Mouse (Mus musculus) spleen, adult 2 months (tissue): ENCODE data around the gene Akr1cl. TPM values are rescaled to one million over a fixed set of nuclear protein-coding genes. Genes with fewer than 3 reads are reported as not detected.

ENCODE experiments used
- DNase-seq, 2 experiments: peaks; one replicate each; pipeline versions ENCODE4 v3.0.0 to v3.0.0-alpha.2; 2012 to 2021; ENCODE audit warnings: low spot score in 2 of 2, low read depth in 1 of 2
- H3K27ac ChIP-seq: fragments of 200-500 bp; 2 replicates; pipeline ENCODE4 v1.5.1; 2012; ENCODE audit warnings: low read length, inconsistent platforms; ENCODE audit not compliant: insufficient read depth
- H3K27me3 ChIP-seq: fragments of 200-500 bp; 2 replicates; pipeline ENCODE4 v1.6.1; 2012; ENCODE audit warnings: mild to moderate bottlenecking, moderate library complexity, low read length, inconsistent platforms; ENCODE audit not compliant: control insufficient read depth, insufficient read depth
- H3K36me3 ChIP-seq: fragments of 200-500 bp; 2 replicates; pipeline ENCODE4 v1.6.1; 2012; ENCODE audit warnings: mild to moderate bottlenecking, low read length, inconsistent platforms; ENCODE audit not compliant: control insufficient read depth, insufficient read depth
- H3K4me1 ChIP-seq: fragments of 200-500 bp; 2 replicates; pipeline ENCODE4 v1.6.1; 2011; ENCODE audit warnings: inconsistent platforms; ENCODE audit not compliant: control insufficient read depth, insufficient read depth, insufficient read length
- H3K4me3 ChIP-seq: fragments of 200-500 bp; 2 replicates; pipeline ENCODE4 v1.5.1; 2011; ENCODE audit warnings: mild to moderate bottlenecking, inconsistent platforms; ENCODE audit not compliant: insufficient read depth, insufficient read length; ENCODE audit errors: extremely low read depth
- CTCF ChIP-seq: fragments of 200-500 bp; IDR thresholded peaks from 2 replicates; pipeline ENCODE4 v1.5.1; 2011; ENCODE audit warnings: mild to moderate bottlenecking, inconsistent platforms; ENCODE audit not compliant: insufficient read depth, insufficient read length, insufficient replicate concordance; ENCODE audit errors: extremely low read depth
- POLR2A ChIP-seq: fragments of 200-500 bp; IDR thresholded peaks from 2 replicates; pipeline ENCODE4 v1.6.1; 2011; ENCODE audit warnings: low read depth, low read length, inconsistent platforms
- WGBS: fragments of 180-500 bp; shearing (Covaris S2); methylation state at CpG from one replicate; pipeline ENCODE4 v1.1.7; 2018; 5-methylcytosine and 5-hydroxymethylcytosine counted together
- polyA plus RNA-seq: library from polyadenylated mRNA; depleted of rRNA; stranded (reverse); fragments of >200 nt; gene quantifications from 2 replicates; pipeline ENCODE4 v1.2.3, GENCODE M21; 2012; rRNA removed

Akr1cl gene
- 0.11 and 0.26 TPM in 2 replicates for polyA plus RNA-seq

GRCm38 (mm10) chr1:65032641-65033040, at the start of gene Akr1cl:
Gene Akr1cl (minus strand): TSS chr1:65032759.
- H3K36me3 ChIP-seq = no peaks in the 10 kb centered on the region
- no peak for TF ChIP-seq POLR2A
- TF ChIP-seq CTCF = no peak
- no peak within 1 kb of the TSS for H3K4me3 ChIP-seq
- no peaks in the 10 kb centered on the region for H3K4me1 ChIP-seq
- H3K27ac ChIP-seq = no peak within 1 kb of the TSS
- H3K27me3 ChIP-seq = no peaks in the 10 kb centered on the region
- no peak for DNase-seq

DNA sequence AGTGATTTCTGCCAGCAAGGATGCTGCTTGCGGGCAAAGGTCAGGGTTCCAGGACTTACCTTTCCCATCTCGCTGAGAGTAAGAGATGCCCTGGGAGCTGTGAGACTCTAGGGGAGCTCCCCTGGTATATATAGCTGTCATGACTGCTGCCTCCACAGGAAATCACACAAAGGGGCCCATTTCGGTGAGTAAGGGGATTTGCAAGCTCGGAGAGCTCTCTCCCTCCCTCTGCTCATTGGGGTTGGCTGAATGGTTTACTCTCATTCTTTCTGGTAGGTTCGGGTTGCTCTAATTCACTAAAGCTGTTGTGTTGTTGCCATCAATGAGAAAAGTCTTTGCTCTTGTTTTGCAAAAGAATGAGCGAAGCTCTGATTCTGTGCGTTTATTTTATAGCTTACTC, 49.6 kb upstream of the Akr1cl start, which contains the start of gene Crygb:
TSS of gene Crygb (minus strand) at position 101 of the 400 bp plus-strand sequence.
- TF ChIP-seq POLR2A = no peak
- TF ChIP-seq CTCF = no peak
- Histone ChIP-seq H3K27ac (no peak within 1 kb of the TSS), H3K4me3 (no peak within 1 kb of the TSS), H3K4me1 (no peaks in the 10 kb centered on the region), H3K36me3 (no peaks in the 10 kb centered on the region), H3K27me3 (no peaks in the 10 kb centered on the region)
- WGBS = 51% methylated on average over 7 of the region's 7 CpGs
- no peak for DNase-seq

- TF ChIP-seq POLR2A = no peak
- no peak for TF ChIP-seq CTCF
- H3K4me3 ChIP-seq = no peak overlapping the region
- no peak overlapping the region for H3K27ac ChIP-seq
- DNase-seq = no peak
- H3K27me3 ChIP-seq = no peaks in the 10 kb centered on the region
- no peaks in the 10 kb centered on the region for H3K4me1 ChIP-seq
- WGBS = 31% methylated on average over 5 of the region's 5 CpGs
- H3K36me3 ChIP-seq = no peaks in the 10 kb centered on the region
Measured at GRCm38 (mm10) chr1:65075607-65076006, 43.0 kb upstream of the Akr1cl start.

DNA sequence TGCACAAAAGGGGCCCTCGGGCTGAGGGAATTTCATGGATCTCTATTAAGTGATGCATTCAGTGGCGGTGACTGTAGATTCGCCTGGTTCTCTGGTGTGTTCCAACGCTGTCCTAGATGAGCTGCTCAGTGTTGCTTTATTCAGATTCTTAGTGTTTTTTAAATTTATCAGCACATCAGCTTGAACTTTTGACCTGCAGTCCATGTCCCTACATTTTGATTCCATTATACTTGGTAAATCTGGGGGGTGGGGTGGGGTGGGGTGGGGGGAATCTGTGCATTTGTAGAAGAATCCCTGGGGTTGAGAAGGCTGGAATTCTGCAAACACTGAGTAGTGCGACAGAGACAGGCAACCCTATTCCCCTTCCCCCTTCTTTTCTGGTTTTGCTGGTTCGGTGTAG, 41.0 kb upstream of the Akr1cl start, which contains the start of gene Crygc:
TSS of gene Crygc (minus strand) at position 101 of the 400 bp plus-strand sequence.
- 80% methylated on average over 6 of the region's 6 CpGs for WGBS
- Histone ChIP-seq H3K27ac (no peak within 1 kb of the TSS), H3K27me3 (no peaks in the 10 kb centered on the region), H3K36me3 (no peaks in the 10 kb centered on the region), H3K4me3 (no peak within 1 kb of the TSS), H3K4me1 (no peaks in the 10 kb centered on the region)
- DNase-seq = no peak
- TF ChIP-seq POLR2A (no peak), CTCF (no peak)

GRCm38 (mm10) chr1:65067842-65068241, 35.3 kb upstream of the Akr1cl start:
- Histone ChIP-seq H3K36me3 (no peaks in the 10 kb centered on the region), H3K27ac (no peak overlapping the region)
- no peak for TF ChIP-seq POLR2A
- no peak for TF ChIP-seq CTCF

GRCm38 (mm10) chr1:65064201-65064600, 31.6 kb upstream of the Akr1cl start:
- Histone ChIP-seq H3K36me3 (no peaks in the 10 kb centered on the region), H3K4me1 (no peaks in the 10 kb centered on the region), H3K27ac (no peak overlapping the region), H3K27me3 (no peaks in the 10 kb centered on the region), H3K4me3 (no peak overlapping the region)
- no peak for TF ChIP-seq CTCF
- no peak for TF ChIP-seq POLR2A
- WGBS = 91% methylated on average over 15 of the region's 15 CpGs
- DNase-seq = no peak

More at GRCm38 (mm10) chr1:65067842-65068241, 35.3 kb upstream of the Akr1cl start:
- DNase-seq = no peak
- Histone ChIP-seq H3K4me3 (no peak overlapping the region), H3K27me3 (no peaks in the 10 kb centered on the region), H3K4me1 (no peaks in the 10 kb centered on the region)

DNA sequence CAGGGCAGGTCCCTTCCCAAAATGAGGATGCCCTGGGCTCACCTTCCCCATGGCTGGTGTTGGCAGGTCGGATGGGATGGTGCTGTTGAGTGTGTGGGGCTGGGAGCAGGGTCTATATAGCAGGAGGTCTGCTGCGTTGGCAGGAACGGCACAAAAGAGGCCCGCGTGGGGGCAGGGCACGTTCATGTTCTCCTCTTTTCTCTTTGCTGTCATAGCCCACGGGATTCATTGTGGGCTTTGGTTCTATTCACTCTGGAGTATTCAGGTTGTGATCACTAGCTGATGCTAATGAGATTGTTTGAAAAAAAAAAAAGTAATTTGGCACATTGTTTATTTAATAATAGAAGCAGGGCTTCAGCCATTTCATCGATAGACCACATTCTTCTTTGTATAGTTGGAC, 30.8 kb upstream of the Akr1cl start, which contains the start of gene Crygd:
TSS of gene Crygd (minus strand) at position 101 of the 400 bp plus-strand sequence.
- H3K27ac ChIP-seq = no peak within 1 kb of the TSS
- no peaks in the 10 kb centered on the region for H3K27me3 ChIP-seq
- H3K4me1 ChIP-seq = no peaks in the 10 kb centered on the region
- 89% methylated on average over 8 of the region's 8 CpGs for WGBS
- H3K4me3 ChIP-seq = no peak within 1 kb of the TSS
- TF ChIP-seq POLR2A (no peak), CTCF (no peak)
- H3K36me3 ChIP-seq = no peaks in the 10 kb centered on the region
- no peak for DNase-seq
